Mouse (Mus musculus): ENCODE measurements around the gene Camk1d.

DNA sequence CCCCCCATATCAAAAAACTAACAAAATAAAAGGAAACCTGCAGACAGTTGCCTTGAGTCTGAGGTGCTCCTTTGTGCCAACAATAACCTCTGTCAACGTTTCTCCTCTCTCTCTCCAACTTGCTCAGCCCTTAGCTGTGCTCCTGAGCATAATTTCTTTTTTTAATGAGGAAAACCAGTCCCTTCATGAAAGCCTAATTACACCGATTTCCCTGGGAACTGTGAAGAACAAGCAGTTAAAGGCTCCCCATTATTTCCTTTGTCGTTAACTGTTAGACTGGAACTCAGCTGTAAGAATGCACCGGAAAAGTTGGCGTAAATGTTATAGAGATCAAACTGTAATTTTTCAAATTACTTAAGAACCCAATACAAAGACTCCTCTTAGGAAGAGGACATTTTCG lies 316.3 kb downstream of the Camk1d start:
- no peak for TF ChIP-seq CTCF (IDR thresholded peaks at IDR 0.05; ENCODE audit: borderline replicate concordance, insufficient read depth, low read depth, low read length)
- TF ChIP-seq POLR2A (IDR thresholded peaks at IDR 0.05; ENCODE audit: borderline replicate concordance, insufficient read depth, low read length) = no peak
